Mouse (Mus musculus) midbrain, embryonic 16.5 days (tissue): ENCODE results near the gene Gm5426. TPM values are rescaled to one million over a fixed set of nuclear protein-coding genes. Genes with fewer than 3 reads are reported as not detected.
A peak's percentile ranks its signal among the peaks of the same experiment; 100 is the strongest.
"Not testable (repeated sequence)": the region's sequence is repeated elsewhere in the genome, so short reads cannot be mapped to it uniquely, and the experiment has no call there.

Experiments used
- ATAC-seq: fragments of 200-750 bp; cut with Nextera tagmentation; 2 replicates; pipeline ENCODE4 v1.8.0; 2017; ENCODE audit warnings: moderate TSS enrichment
- H3K27ac ChIP-seq: fragments of 300-500 bp; sonication (generic); 2 replicates; pipeline ENCODE4 v1.5.1; 2014; ENCODE audit warnings: mild to moderate bottlenecking, low read length, mixed read lengths
- H3K27me3 ChIP-seq: fragments of 300-500 bp; sonication (generic); 2 replicates; pipeline ENCODE4 v1.6.1; 2014; ENCODE audit warnings: low read depth, low read length, mixed read lengths; ENCODE audit not compliant: control insufficient read depth, insufficient read depth
- H3K36me3 ChIP-seq: fragments of 300-500 bp; sonication (generic); 2 replicates; pipeline ENCODE4 v1.6.1; 2014; ENCODE audit warnings: mild to moderate bottlenecking, low read length, moderate library complexity, mixed read lengths; ENCODE audit not compliant: control insufficient read depth, insufficient read depth
- H3K4me1 ChIP-seq: fragments of 300-500 bp; sonication (generic); 2 replicates; pipeline ENCODE4 v1.6.1; 2014; ENCODE audit warnings: mild to moderate bottlenecking, low read length, mixed read lengths; ENCODE audit not compliant: control insufficient read depth, insufficient read depth
- H3K4me2 ChIP-seq: fragments of 300-500 bp; sonication (generic); 2 replicates; pipeline ENCODE4 v1.6.1; 2014; ENCODE audit warnings: mild to moderate bottlenecking, low read length, mixed read lengths
- H3K4me3 ChIP-seq: fragments of 300-500 bp; sonication (generic); 2 replicates; pipeline ENCODE4 v1.5.1; 2014; ENCODE audit warnings: low read depth, mild to moderate bottlenecking, low read length, moderate library complexity, mixed read lengths
- H3K9ac ChIP-seq: fragments of 300-500 bp; sonication (generic); 2 replicates; pipeline ENCODE4 v1.6.1; 2014; ENCODE audit warnings: low read depth, low read length, mixed read lengths
- H3K9me3 ChIP-seq: fragments of 300-500 bp; sonication (generic); replicated peaks from 2 replicates; pipeline ENCODE4 v1.6.1; 2014; ENCODE audit warnings: mild to moderate bottlenecking, low read length, mixed read lengths; ENCODE audit not compliant: control insufficient read depth, poor library complexity, severe bottlenecking
- WGBS: fragments of 180-500 bp; shearing (Covaris S2); extraction: QIAGEN DNeasy Blood & Tissue Kit; methylation state at CpG from one replicate; pipeline ENCODE4 v1.1.7; 2014; 5-methylcytosine and 5-hydroxymethylcytosine counted together
- polyA plus RNA-seq: library from polyadenylated mRNA; unstranded; fragments of >200 nt; fragmentation: Nextera tagmentation; extraction: Ambion mirVana; gene quantifications from 2 replicates; pipeline ENCODE4 v1.2.1, GENCODE M21; 2015

Gene Gm5426
- polyA plus RNA-seq, 1 experiment from 2014 or later = not detected

DNA sequence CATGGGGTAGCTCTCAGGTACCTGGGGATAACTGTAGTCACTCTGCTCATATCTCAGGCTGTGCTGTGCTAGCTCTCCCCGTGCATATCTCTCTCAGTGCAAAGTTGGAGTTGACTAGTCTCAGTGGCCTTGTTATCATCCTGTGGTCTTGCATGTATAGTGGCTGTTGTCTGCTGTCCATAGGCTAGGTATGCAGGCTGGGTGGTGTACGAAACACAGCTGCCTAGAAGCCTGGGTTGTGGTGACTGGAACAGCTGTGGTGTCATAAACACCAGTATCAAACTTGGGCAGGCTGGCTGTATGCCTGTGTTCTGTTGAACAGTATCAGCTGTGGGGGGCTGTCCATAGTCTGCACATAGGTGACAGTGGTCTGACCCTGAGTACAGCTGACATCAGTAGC is 7.2 kb upstream of the Gm5426 start:
- Histone ChIP-seq H3K4me2 (no peak overlapping the region), H3K9ac (no peak overlapping the region), H3K27ac (no peak overlapping the region), H3K4me1 (no peaks in the 10 kb centered on the region), H3K36me3 (no peaks in the 10 kb centered on the region), H3K9me3 (no peaks in the 10 kb centered on the region), H3K27me3 (no peaks in the 10 kb centered on the region), H3K4me3 (no peak overlapping the region)
- WGBS = 94% methylated on average over 2 of the region's 2 CpGs
- ATAC-seq = no peak

DNA sequence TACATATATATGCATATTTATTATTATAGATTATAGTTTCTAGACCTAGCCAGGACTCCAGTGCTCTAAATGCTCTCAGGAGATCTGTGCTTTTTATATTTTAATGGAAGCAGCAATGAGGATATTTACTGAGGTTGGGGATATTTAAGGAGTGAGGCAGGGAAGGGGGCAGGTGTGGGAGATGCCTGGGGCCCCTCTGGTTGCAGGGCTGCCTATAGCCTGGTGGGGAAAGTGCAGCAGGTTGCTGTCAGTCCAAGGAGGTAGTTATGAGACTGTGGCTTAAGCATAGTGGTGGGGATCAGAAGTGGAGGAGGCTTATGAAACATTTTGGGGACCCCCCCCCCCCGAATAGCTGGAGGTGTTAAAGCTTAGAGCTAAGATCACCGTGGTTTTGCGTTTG is 6.0 kb upstream of the Gm5426 start:
- no peak overlapping the region for H3K27ac ChIP-seq
- ATAC-seq = no peak
- H3K36me3 ChIP-seq = no peaks in the 10 kb centered on the region
- no peak overlapping the region for H3K9ac ChIP-seq
- 87% methylated on average over 3 of the region's 3 CpGs for WGBS
- H3K9me3 ChIP-seq = no peaks in the 10 kb centered on the region
- H3K4me3 ChIP-seq = no peak overlapping the region
- H3K4me2 ChIP-seq = no peak overlapping the region
- H3K4me1 ChIP-seq = no peaks in the 10 kb centered on the region
- no peaks in the 10 kb centered on the region for H3K27me3 ChIP-seq

DNA sequence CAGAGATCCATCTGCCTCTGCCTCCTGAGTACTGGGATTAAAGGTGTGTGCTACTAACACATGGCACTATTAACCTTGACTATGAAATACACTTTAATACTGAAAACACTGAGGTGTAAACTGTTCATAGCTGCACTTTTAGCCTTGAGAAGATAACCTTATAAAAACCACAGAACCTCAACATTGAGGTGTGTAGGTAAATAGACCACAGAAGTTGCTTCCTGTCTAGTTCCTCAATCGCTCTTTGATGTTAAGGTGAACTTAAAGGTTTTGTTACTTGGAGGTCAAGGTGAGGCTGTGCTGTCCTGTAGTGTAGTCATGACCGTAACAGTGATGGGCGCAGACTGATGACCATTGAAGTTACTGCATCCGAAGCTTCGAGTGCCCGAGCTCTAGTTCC is 5.3 kb upstream of the Gm5426 start:
- 95% methylated on average over 6 of the region's 6 CpGs for WGBS
- Histone ChIP-seq H3K27ac (no peak overlapping the region), H3K4me3 (no peak overlapping the region), H3K4me2 (no peak overlapping the region), H3K36me3 (no peaks in the 10 kb centered on the region), H3K9me3 (no peaks in the 10 kb centered on the region), H3K27me3 (no peaks in the 10 kb centered on the region), H3K4me1 (no peaks in the 10 kb centered on the region), H3K9ac (no peak overlapping the region)
- no peak for ATAC-seq

DNA sequence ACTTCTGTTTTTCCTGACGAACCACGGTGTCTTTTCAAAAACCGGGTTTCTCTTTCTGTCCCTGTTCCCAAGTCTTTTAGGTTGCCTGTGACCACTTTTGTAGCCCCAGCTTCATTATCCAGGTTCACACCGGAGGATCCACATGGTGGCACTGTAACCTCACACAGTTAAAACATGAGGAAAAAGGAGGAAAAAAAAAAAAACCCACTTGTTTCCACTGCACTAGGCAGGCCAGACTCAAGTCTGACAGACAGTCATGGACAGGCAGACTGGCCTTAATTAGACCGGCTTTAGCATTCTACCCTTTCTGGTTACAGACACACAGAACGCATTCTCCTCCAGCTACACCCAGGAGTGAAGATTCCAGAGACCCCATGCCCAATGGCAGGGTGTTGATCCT is 4.2 kb upstream of the Gm5426 start:
- Histone ChIP-seq H3K4me2 (no peak overlapping the region), H3K27ac (no peak overlapping the region), H3K27me3 (no peaks in the 10 kb centered on the region), H3K36me3 (no peaks in the 10 kb centered on the region), H3K4me3 (no peak overlapping the region), H3K4me1 (no peaks in the 10 kb centered on the region), H3K9ac (no peak overlapping the region), H3K9me3 (no peaks in the 10 kb centered on the region)
- peak; percentile 70 for ATAC-seq
- WGBS = 38% methylated on average over 6 of the region's 6 CpGs

DNA sequence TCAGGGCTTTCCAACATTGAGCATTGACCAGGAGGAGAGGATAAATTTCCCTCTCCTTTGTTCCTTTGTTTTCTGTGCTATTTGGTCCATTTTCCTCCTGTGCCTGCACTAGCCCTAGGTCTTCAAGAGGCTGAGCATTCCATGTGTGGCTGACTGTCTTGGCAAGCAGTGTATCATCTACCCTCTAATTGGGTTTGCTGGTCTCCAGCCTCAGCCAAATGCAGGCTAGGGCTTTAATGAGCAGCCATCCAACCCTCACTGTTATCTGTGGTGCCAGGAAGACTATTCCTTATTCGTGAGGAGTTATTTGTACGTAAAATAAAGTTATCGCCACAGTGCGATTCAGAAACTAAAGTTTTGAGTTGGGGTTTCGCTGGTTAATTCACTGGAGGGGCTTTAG is 2.2 kb downstream of the Gm5426 start:
- 91% methylated on average over 5 of the region's 5 CpGs for WGBS
- no peak overlapping the region for H3K27ac ChIP-seq
- no peaks in the 10 kb centered on the region for H3K36me3 ChIP-seq
- no peak for ATAC-seq
- no peak overlapping the region for H3K4me3 ChIP-seq
- H3K4me1 ChIP-seq = no peaks in the 10 kb centered on the region
- H3K27me3 ChIP-seq = no peaks in the 10 kb centered on the region
- H3K9ac ChIP-seq = no peak overlapping the region
- no peak overlapping the region for H3K4me2 ChIP-seq
- H3K9me3 ChIP-seq = no peaks in the 10 kb centered on the region

DNA sequence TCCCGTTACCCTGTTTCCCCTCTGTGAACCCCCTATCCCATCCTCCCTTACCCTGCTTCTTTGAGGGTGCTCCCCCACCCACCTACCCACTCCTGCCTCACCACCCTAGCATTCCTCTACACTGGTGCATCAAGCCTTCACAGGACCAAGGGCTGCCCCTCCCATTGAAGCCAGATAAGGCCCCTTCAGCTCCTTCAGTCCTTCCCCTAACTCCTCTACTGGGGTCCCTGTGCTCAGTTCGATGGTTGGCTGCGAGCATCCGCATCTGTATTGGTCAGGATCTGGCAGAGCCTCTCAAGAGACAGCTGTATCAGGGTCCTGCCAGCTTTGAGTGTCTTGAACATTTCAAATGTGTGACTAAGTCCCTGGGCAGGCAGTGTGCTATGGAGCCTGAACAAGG is 2.9 kb downstream of the Gm5426 start:
- H3K27me3 ChIP-seq, H3K36me3 ChIP-seq, H3K9ac ChIP-seq, H3K4me3 ChIP-seq, H3K4me2 ChIP-seq, ATAC-seq, H3K9me3 ChIP-seq, H3K27ac ChIP-seq, H3K4me1 ChIP-seq: not testable (repeated sequence)
- 90% methylated on average over 4 of the region's 4 CpGs for WGBS

DNA sequence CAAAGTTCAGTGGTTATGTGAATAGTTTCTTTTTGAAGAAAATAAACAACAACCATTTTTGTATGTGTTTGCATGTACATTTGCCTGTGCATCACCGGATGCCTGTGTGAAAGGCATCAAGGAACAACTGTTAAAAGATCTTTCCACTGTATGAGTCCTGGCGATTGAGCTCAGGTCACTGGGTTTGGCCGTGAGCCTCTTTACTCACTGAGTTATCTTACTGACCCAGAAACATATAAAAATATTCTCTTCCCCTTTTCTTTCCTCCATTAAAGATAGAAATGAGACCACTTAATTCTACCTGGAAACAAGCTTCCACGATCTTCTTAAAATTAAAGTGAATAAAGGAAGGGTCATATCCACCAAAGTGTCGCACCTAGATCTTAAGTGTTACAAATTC is 10.2 kb downstream of the Gm5426 start:
- no peak for ATAC-seq
- H3K36me3 ChIP-seq = no peaks in the 10 kb centered on the region
- H3K27ac ChIP-seq = no peak overlapping the region
- no peak overlapping the region for H3K4me2 ChIP-seq
- H3K27me3 ChIP-seq = no peaks in the 10 kb centered on the region
- H3K4me3 ChIP-seq = no peak overlapping the region
- H3K9me3 ChIP-seq = no peaks in the 10 kb centered on the region
- 95% methylated on average over 5 of the region's 5 CpGs for WGBS
- no peak overlapping the region for H3K9ac ChIP-seq
- H3K4me1 ChIP-seq = peaks cover 7% of the 10 kb centered on the region; the same call in 1 of the 2 replicates

DNA sequence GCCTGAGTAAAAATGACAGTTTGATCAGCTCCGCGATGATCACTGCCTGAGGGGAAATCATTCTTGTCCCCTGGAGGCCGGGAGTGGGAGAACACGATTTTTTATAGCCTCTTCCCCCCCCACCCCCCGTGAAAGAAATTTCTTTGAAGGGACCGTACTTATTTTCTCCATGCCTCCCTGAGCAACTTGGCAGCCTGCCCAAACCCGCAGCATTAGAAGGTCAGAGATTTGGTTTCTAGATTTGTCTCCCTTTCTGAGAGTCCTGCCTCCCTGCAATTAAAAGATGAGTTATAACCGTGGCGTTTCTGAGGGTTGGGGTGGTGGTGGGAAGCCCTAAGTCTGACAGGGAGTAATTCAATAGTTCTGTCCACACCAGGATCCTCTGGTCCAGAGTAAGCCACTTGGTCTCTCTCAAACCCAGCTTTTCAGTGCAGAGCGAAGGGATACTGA is 11.9 kb downstream of the Gm5426 start:
- H3K27ac ChIP-seq = no peak overlapping the region
- no peaks in the 10 kb centered on the region for H3K27me3 ChIP-seq
- H3K9me3 ChIP-seq = no peaks in the 10 kb centered on the region
- no peaks in the 10 kb centered on the region for H3K36me3 ChIP-seq
- WGBS = 15% methylated on average over 10 of the region's 10 CpGs
- 0 out of 2 replicates have a peak, but pooled peaks have one; percentile 51 for ATAC-seq
- H3K4me2 ChIP-seq = peak overlapping the region; percentile 28
- no peak overlapping the region for H3K4me3 ChIP-seq
- peaks cover 10% of the 10 kb centered on the region for H3K4me1 ChIP-seq
- H3K9ac ChIP-seq = no peak overlapping the region

DNA sequence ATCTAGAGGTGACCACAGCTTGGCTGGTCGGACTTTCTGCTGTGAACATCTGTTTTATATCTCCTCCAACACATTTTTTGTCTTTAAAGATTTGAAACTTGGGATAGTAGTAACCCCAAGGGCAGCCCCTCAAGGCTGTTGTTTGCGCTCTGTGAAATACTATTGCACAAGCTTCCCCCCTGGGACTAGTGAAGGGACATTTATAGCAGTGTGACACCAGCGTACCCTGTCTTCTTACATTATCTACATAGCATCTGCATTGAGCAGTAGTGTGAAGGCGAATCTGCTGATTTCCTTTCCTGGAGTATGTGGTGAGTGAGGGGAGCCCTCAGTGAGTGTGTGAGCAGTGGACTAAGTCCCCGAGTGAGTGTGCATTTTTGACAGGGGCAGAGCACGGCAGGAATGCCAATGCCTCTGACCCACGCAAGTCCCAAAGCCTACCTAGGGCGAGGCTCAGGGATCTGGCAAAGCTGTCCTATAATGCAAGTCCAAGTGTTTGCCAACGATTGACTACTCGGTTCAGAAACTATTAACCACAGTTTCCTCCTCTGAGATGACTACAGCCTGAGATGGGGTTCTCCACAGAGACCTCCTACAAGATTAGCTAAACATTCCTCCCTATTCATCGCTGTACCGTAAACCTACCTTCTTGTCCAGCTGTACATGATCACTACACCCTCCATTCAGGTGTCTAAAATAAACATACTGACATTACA is 14.2 kb downstream of the Gm5426 start:
- Histone ChIP-seq H3K4me1 (peaks cover 12% of the 10 kb centered on the region), H3K27me3 (no peaks in the 10 kb centered on the region), H3K4me2 (no peak overlapping the region), H3K36me3 (no peaks in the 10 kb centered on the region), H3K9me3 (no peaks in the 10 kb centered on the region), H3K4me3 (no peak overlapping the region), H3K9ac (no peak overlapping the region), H3K27ac (no peak overlapping the region)
- ATAC-seq = no peak
- WGBS = 93% methylated on average over 12 of the region's 12 CpGs
